Mouse (Mus musculus) right cerebral cortex, postnatal 25 days (tissue): ENCODE measurements around the gene Stoml3.
A peak's percentile ranks its signal among the peaks of the same experiment; 100 is the strongest.

Experiments used
- DNase-seq: peaks from one replicate; pipeline ENCODE4 v3.0.0; 2022

Gene Stoml3

GRCm38 (mm10) chr3:53488353-53488752 lies at the start of gene Stoml3:
TSS of gene Stoml3 (plus strand) at chr3:53488653.
- no peak for DNase-seq

DNA sequence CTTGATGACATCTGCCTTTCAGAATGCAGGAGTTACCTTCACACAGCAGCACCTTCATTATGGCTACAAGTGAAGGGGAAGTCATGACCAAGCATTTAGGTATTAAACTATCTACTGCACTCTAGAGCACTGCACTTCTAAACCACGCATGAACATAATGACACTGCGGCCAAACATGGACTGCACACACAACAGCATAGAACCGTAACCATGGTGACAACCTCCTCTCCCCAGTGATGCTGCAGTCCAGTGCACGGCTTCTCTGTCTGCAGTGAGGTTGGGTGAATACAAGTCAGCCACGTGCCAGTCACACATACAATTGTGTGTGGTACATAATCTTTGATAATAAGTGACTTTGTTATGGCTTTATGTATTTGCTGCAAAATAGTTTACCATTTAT lies 42.9 kb upstream of the Stoml3 start:
- DNase-seq = no peak

DNA sequence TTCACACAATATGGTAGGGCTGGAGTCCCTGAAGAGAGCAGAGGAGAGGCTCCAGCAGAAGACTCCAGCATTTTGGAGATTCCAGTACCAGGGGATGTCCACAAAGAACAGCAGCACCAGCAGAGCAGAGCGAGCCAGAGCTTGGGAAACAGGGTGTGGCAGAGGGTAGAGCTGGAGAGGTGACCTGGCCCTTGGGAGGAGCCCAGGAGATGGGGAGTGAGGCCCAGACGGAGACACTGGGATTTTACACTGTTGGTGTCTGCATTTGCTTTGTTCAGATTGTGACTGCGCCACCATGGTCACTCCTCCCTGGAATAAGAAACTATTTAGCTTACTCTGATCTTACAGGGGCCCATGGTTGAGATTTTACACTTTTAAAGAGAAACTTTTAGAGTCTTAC lies 41.7 kb upstream of the Stoml3 start:
- DNase-seq = no peak

DNA sequence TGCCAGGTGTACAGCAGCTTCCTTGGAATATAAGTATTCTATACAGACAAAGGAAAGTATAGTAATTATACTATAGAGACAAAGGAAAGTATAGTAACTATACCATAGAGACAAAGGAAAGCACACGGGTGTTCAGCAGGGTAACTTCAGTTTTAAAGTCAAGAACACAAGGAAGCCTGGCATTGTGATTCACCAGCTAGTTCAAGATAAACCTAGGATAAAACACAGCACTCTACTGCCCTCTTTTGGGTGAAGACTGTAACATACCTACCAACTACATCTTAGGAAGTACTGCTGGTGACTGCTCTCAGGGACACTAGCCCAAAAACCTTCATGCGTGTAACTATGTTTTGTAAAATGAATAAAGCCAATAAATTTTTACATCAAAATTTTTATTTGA lies 40.2 kb upstream of the Stoml3 start:
- DNase-seq = no peak

DNA sequence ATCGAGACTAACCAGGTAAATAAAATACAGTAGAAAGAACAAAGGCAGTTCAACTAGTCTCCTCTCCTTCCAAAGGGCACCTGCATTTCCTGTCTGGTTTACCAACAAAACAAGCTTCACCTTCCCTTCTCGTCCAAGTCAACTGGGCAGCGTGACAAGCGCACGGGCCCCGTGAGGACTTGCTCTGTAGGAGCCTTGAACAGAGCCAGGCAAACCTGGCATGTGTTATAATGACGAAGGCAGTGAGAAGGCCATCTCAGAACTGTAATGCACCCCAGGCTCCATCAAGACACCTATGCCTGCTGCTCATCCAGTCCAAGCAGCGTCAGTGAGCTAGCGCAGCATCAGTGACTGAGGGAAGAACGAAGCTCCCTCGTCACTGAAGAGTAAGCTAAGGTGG lies 37.8 kb upstream of the Stoml3 start:
- no peak for DNase-seq

- DNase-seq = no peak
Observed at GRCm38 (mm10) chr3:53452351-53452750, 36.1 kb upstream of the Stoml3 start.

GRCm38 (mm10) chr3:53453346-53453745 lies 35.1 kb upstream of the Stoml3 start:
- no peak for DNase-seq

- DNase-seq = no peak
Observed at GRCm38 (mm10) chr3:53454005-53454404, 34.4 kb upstream of the Stoml3 start.

DNA sequence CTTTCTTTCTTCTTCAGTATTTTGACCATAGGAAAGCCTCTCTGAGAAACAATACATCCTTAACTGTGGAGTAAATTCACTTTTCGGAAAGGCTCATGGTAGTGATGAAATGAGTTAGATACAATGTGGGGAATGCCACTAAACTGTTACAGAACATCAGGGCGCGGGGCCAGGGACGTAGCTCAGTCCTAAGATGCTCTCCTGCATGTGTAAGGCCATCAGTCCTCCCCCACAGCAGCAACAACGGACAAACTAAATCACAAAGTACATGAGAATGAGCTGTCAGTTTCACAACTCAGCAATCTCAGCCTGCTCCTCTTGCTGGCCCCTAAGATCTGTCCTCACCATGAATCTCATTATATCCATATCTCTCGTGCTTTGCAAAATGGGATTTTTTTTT lies 33.9 kb upstream of the Stoml3 start:
- no peak for DNase-seq

DNA sequence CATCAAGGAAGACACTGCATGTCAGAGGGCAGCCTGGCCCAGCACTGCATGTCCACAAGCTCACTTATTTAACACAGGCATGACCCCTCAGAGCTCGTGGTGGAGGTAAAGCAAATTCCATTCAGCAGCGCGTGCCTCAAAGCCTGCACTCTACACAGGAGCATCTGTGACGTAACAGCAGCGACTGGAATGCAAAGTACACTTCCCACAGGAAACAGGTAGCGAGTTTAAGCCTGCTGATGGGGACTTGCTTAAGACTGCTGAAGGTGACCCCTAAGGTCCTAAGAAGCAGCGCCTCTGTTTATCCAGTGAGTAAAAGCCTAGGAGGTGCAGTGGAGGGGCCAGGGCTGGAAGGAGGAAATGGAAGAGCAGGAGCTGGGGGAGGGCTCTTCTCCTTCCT lies 33.5 kb upstream of the Stoml3 start:
- no peak for DNase-seq

DNA sequence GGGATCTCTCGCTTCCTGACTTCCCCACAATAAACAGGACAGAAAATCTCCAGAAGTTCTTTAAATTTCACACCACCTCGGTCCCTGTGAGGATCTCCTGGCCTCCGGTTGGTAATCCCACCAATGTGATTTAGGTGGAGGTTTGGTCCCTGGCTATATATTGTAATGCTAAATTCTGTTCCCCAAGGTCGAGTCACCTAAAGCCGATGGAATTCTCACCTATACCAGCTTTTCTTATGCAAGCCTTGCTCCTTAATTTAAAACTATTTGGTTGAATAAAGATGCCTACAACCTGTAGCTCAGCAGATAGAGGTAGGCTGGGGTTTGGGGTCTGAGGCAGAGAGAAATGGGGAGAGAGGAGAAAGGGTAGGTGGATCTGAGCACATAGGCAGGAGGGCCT lies 30.7 kb upstream of the Stoml3 start:
- no peak for DNase-seq

GRCm38 (mm10) chr3:53460106-53460505 lies 28.3 kb upstream of the Stoml3 start:
- no peak for DNase-seq

- no peak for DNase-seq
Observed at GRCm38 (mm10) chr3:53462701-53463045, 25.8 kb upstream of the Stoml3 start.

DNA sequence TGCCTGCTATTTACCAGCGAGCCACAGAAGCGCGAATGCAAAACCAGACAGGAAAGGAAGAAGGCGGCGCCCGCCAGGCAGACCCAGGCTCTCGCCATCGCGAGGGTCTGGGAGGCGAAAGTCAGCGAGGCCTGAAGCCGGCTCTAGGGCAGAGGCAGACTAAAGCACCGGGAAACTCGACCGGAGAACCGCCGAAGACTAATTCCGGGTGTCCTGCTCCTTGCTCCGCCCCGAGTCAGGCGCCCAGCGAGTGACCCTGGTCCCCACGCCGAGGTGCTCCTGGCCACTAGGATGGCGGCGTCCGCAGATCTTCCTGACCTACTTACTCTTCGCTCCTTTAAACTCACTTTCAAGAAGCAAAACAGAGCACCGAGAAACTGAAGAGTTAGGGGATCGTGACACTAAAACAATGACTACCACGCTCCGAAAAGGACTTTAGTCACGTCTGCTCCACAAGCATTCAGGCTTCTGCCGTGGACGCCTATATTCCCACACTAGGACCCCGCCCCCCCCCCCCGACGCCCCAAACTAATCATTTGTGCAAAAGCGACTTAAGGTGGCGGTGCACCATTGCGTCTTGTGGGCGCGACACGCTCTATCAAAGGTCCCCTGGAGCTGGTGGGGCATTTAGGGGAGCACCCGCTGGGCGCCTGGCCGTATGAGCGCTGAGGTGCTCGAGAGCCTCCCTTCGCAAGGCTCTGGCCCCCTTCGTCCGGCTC lies 25.2 kb upstream of the Stoml3 start, which contains the start of the genes Nhlrc3 and Proser1:
Nhlrc3 (minus strand) TSS at position 287 of the 719 bp plus-strand sequence.
Proser1 (plus strand) TSS at position 621 of the 719 bp plus-strand sequence.
- peak; percentile 97 for DNase-seq

DNA sequence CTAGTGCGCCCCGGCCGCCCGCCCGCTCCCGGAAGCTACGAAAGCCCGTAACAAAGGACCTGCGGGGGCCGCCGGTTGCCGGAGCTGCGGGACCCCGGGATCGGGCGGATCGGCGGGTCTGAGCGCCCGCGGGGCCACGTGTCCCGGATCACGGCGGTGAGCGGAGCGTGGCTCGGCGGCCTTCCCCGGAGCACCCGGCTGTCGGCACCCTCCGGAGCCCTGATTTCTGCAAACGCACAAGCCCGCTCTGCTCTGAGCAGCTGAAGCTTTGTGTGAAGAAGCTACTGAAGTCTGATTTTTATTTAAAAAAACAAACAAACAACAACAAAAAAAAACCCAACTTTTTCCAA lies 24.7 kb upstream of the Stoml3 start:
- DNase-seq = no peak

- no peak for DNase-seq
Observed at GRCm38 (mm10) chr3:53464146-53464698, 24.2 kb upstream of the Stoml3 start.

- no peak for DNase-seq
Observed at GRCm38 (mm10) chr3:53465330-53465729, 23.1 kb upstream of the Stoml3 start.

DNA sequence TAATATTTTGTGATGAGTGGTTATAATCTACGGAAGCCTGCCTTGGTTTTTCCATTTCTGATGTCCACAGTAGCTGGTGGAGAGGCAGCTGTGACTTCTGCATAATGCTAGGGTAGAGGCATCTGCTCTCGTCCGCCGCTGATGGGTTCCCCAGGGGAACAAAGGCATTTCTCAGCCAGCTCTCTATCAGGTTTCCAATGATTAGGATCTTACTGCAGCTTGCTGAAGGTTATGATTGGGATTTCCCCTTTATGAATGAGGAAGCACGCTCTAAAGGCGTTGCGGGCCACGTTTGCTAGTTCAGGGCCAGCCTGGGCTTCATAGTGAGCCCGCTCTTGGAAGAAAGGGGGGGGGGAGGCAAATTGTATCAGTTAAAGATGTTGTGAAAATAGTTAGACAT lies 22.0 kb upstream of the Stoml3 start:
- no peak for DNase-seq

GRCm38 (mm10) chr3:53467356-53467755 lies 21.1 kb upstream of the Stoml3 start:
- no peak for DNase-seq

GRCm38 (mm10) chr3:53469650-53470049 lies 18.8 kb upstream of the Stoml3 start:
- DNase-seq = no peak

- DNase-seq = no peak
Observed at GRCm38 (mm10) chr3:53472061-53472460, 16.4 kb upstream of the Stoml3 start.

GRCm38 (mm10) chr3:53474179-53474578 lies 14.3 kb upstream of the Stoml3 start:
- DNase-seq = no peak

GRCm38 (mm10) chr3:53475889-53476288 lies 12.6 kb upstream of the Stoml3 start:
- DNase-seq = peak; percentile 49

DNA sequence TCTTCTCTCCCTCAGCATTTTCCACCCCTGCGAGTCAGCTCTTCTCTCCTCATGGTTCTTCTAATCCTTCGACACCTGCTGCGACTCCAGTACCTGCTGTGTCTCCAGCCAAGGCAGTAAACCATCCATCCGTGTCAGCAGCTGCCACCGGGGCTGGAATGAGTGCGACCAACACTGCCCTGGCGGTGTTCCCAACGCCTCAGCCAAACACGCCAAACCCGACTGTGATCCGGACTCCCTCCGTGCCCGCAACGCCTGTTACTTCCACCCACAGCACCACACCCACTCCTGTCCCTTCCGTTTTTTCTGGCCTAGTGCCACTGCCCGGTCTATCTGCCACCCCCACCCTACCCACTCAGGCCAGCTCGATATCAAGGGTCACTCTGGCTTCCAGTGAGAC lies 11.0 kb upstream of the Stoml3 start:
- no peak for DNase-seq

GRCm38 (mm10) chr3:53478419-53479046 lies 9.9 kb upstream of the Stoml3 start:
- no peak for DNase-seq
